Mouse (Mus musculus) kidney, embryonic 16.5 days (tissue): ENCODE measurements around the gene Anp32a. TPM values are rescaled to one million over a fixed set of nuclear protein-coding genes. Genes with fewer than 3 reads are reported as not detected.

Experiments used
- ATAC-seq: fragments of 200-750 bp; cut with Nextera tagmentation; 2 replicates; pipeline ENCODE4 v1.8.0; 2017; ENCODE audit warnings: moderate TSS enrichment; ENCODE audit not compliant: low FRiP score, low TSS enrichment
- H3K27ac ChIP-seq: fragments of 300-500 bp; sonication (generic); 2 replicates; pipeline ENCODE4 v1.5.1; 2014; ENCODE audit warnings: low read length
- H3K27me3 ChIP-seq: fragments of 300-500 bp; sonication (generic); 2 replicates; pipeline ENCODE4 v1.6.1; 2014; ENCODE audit warnings: low read length, control low read depth, mixed read lengths; ENCODE audit not compliant: insufficient read depth
- H3K36me3 ChIP-seq: fragments of 300-500 bp; sonication (generic); 2 replicates; pipeline ENCODE4 v1.6.1; 2014; ENCODE audit warnings: low read length, control low read depth, mixed read lengths; ENCODE audit not compliant: insufficient read depth
- H3K4me1 ChIP-seq: fragments of 300-500 bp; sonication (generic); 2 replicates; pipeline ENCODE4 v1.6.1; 2014; ENCODE audit warnings: low read length, control low read depth, mixed read lengths; ENCODE audit not compliant: insufficient read depth
- H3K4me2 ChIP-seq: fragments of 300-500 bp; sonication (generic); replicated peaks from 2 replicates; pipeline ENCODE4 v1.6.1; 2014; ENCODE audit warnings: low read depth, low read length
- H3K4me3 ChIP-seq: fragments of 300-500 bp; sonication (generic); 2 replicates; pipeline ENCODE4 v1.5.1; 2014; ENCODE audit warnings: mild to moderate bottlenecking, low read length
- H3K9ac ChIP-seq: fragments of 300-500 bp; sonication (generic); replicated peaks from 2 replicates; pipeline ENCODE4 v1.6.1; 2014; ENCODE audit warnings: low read length
- H3K9me3 ChIP-seq: fragments of 300-500 bp; sonication (generic); 2 replicates; pipeline ENCODE4 v1.6.1; 2016; ENCODE audit warnings: low read length, control low read depth
- WGBS: fragments of 180-500 bp; shearing (Covaris S2); extraction: QIAGEN DNeasy Blood & Tissue Kit; methylation state at CpG from one replicate; pipeline ENCODE4 v1.1.7; 2014; 5-methylcytosine and 5-hydroxymethylcytosine counted together
- polyA plus RNA-seq: library from polyadenylated mRNA; unstranded; fragments of >200 nt; fragmentation: Nextera tagmentation; extraction: Ambion mirVana; gene quantifications from 2 replicates; pipeline ENCODE4 v1.2.1, GENCODE M21; 2015

Gene Anp32a
- polyA plus RNA-seq, result 196 and 238 TPM in 2 replicates

DNA sequence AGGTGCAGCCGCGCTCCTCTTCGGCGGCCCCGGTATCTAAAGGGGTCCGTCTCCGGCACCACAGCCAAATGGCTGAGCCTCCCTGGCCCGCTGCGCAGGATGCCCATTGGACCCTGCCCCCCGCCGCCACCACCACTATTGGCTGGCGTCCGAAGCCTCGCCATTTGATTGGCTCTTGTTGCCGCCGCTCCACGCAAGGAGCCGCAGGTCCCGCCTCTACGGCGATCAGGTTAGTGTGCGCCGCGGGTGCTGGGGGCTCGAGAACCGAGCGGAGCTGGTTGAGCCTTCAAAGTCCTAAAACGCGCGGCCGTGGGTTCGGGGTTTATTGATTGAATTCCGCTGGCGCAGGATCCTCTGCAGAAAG lies at the start of gene Anp32a:
Gene Anp32a, plus strand, starts transcription at position 171 of the 364 bp plus-strand sequence.
- Histone ChIP-seq H3K27ac (peak within 1 kb of the TSS; percentile 100), H3K4me1 (peaks cover 17% of the 10 kb centered on the region)
- under 1% methylated on average over 31 of the region's 34 CpGs for WGBS

DNA sequence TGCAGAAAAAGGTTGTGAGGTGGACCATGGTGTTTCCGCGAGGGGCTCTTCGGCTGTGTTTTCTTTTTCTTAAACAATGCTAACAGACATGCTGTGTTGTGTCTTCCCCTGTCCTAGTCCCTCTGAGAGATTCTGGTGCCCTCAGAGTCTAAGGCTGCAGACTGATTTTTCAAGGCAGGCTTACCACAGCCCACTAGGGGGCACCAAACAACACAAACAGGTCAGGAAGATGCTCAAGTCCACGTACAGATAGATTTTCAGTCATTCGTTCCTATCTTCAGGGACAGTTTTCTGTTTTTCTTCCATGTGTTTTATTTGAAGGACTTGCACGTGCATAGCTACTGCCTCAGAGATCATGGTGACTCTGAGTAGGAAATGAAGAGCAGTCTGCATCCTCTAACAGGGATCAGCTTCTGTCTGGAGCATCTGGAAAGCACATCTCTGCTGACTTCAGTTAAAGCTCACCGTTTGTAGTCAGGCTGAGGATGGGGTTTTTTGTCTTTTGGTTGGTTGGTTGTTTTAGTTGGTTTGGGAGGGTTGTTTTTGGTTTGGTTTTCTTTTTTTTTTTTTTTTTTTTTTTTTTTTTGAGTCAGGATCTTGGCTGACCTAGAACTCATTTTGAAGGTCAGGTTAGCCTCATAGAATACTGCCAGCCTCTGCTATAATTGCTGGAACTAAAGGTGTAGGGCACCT lies 45.9 kb upstream of the Anp32a start:
- H3K9me3 ChIP-seq, result no peaks in the 10 kb centered on the region
- no peak overlapping the region for H3K9ac ChIP-seq
- no peak overlapping the region for H3K27ac ChIP-seq
- 37% methylated on average over 7 of the region's 7 CpGs for whole genome bisulfite sequencing
- H3K27me3 ChIP-seq, result no peaks in the 10 kb centered on the region
- H3K36me3 ChIP-seq, result no peaks in the 10 kb centered on the region
- no peak overlapping the region for H3K4me3 ChIP-seq
- no peaks in the 10 kb centered on the region for H3K4me1 ChIP-seq
- no peak for ATAC-seq
- no peak overlapping the region for H3K4me2 ChIP-seq

More for the DNA sequence above, at the start of gene Anp32a:
- peak within 1 kb of the TSS; percentile 68 for H3K4me3 ChIP-seq
- H3K9me3 ChIP-seq, result no peaks in the 10 kb centered on the region
- peak within 1 kb of the TSS; percentile 99 for H3K9ac ChIP-seq
- peak; percentile 87 for ATAC-seq
- H3K27me3 ChIP-seq, result no peaks in the 10 kb centered on the region
- peak within 1 kb of the TSS; percentile 90 for H3K4me2 ChIP-seq
- H3K36me3 ChIP-seq, result no peaks in the 10 kb centered on the region

DNA sequence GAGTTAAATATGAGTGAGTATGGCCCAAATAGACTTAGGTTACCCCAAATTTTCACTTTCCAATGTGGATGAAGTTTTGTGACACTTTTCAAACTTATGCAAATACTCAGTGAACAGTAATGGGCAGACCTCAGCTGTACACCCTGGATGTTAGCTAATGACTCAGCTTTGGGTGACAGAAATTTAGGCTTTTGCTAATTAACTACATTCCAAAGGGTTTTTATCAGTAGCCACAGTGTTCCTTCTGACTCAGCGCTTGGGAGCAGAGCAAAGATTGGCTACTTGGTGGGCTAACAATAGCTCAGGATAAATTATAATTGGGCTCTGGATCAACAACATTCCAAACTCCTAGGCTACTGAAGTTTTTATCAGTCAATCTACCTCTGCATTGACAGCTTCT lies 44.2 kb upstream of the Anp32a start:
- 90% methylated on average over 1 of the region's 1 CpGs for WGBS
- H3K4me1 ChIP-seq, result no peaks in the 10 kb centered on the region
- H3K36me3 ChIP-seq, result no peaks in the 10 kb centered on the region
- H3K4me3 ChIP-seq, result no peak overlapping the region
- H3K27ac ChIP-seq, result no peak overlapping the region
- H3K27me3 ChIP-seq, result no peaks in the 10 kb centered on the region
- no peak overlapping the region for H3K9ac ChIP-seq
- ATAC-seq, result no peak
- no peaks in the 10 kb centered on the region for H3K9me3 ChIP-seq
- H3K4me2 ChIP-seq, result no peak overlapping the region

DNA sequence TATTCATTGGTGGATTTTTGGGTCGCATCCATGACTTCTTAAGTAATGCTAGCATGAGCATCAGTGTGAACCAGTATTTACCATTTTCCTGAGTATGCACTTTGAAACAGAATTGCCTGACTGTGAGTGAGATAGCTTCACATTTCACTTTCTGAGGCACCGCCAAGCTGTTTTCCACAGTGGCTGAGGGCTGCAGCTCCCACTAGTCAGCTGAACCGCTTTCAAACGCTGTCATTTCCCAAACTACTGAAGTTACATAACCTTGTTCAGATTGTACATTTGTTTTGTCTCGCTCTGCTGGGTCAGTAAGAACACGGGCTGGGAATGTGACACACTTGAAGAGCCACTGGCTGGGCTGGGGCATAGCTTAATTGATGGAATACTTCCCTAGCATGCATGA lies 25.5 kb upstream of the Anp32a start:
- Histone ChIP-seq H3K27ac (no peak overlapping the region), H3K9ac (no peak overlapping the region)
- ATAC-seq, result no peak

DNA sequence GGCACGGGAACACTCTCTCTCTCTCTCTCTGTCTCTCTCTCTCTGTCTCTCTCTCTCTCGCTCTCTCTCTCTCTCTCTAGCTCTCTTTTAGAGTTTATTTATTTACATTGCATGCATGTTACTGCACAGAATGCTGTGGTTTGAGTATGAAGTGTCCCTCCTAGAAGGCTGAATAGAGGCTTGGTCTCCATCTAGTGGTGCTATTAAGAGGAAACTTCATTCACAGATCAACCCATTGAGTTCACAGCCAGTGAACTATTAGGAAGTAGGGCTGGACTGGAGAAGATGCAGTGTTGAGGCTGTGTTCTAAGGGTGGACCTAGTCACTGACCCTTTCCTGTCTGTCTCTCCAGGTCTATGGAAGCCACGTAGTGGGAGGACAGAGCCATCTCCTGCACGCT lies 22.4 kb upstream of the Anp32a start:
- H3K9ac ChIP-seq, result no peak overlapping the region
- no peak overlapping the region for H3K27ac ChIP-seq
- H3K4me1 ChIP-seq, result no peaks in the 10 kb centered on the region
- 76% methylated on average over 4 of the region's 4 CpGs for WGBS
- H3K27me3 ChIP-seq, result no peaks in the 10 kb centered on the region
- peaks cover 9% of the 10 kb centered on the region; the same call in 1 of the 2 replicates for H3K9me3 ChIP-seq
- H3K36me3 ChIP-seq, result no peaks in the 10 kb centered on the region
- ATAC-seq, result no peak
- H3K4me3 ChIP-seq, result no peak overlapping the region
- H3K4me2 ChIP-seq, result no peak overlapping the region

More for the DNA sequence above, 25.5 kb upstream of the Anp32a start:
- Histone ChIP-seq H3K9me3 (peaks cover 4% of the 10 kb centered on the region; the same call in 1 of the 2 replicates), H3K4me3 (no peak overlapping the region), H3K36me3 (no peaks in the 10 kb centered on the region), H3K4me1 (no peaks in the 10 kb centered on the region), H3K27me3 (no peaks in the 10 kb centered on the region), H3K4me2 (no peak overlapping the region)
- 78% methylated on average over 6 of the region's 6 CpGs for WGBS

DNA sequence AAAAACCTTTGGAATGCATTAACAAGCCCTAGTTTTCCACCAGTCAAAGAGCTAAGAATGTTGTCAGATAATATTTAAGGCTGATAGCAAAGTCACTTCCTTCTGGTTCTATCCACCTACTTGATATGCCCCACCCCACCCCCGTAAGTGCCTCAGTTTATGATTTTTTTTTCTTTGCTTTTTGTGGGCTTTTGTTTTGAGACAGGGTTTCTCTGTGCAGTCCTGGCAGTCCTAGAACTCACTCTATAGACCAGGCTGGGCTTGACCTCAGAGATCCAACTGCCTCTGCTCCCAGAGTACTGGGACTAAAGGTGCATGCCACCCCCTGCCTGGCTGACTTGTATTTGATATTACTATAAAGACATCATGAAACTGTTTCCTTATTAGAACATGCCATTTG lies 17.3 kb upstream of the Anp32a start:
- Histone ChIP-seq H3K9me3 (peaks cover 5% of the 10 kb centered on the region; the same call in 1 of the 2 replicates), H3K36me3 (no peaks in the 10 kb centered on the region), H3K4me3 (no peak overlapping the region), H3K9ac (no peak overlapping the region), H3K27ac (no peak overlapping the region), H3K4me1 (no peaks in the 10 kb centered on the region), H3K4me2 (no peak overlapping the region), H3K27me3 (no peaks in the 10 kb centered on the region)
- ATAC-seq, result no peak
- WGBS, result 77% methylated on average over 1 of the region's 1 CpGs

DNA sequence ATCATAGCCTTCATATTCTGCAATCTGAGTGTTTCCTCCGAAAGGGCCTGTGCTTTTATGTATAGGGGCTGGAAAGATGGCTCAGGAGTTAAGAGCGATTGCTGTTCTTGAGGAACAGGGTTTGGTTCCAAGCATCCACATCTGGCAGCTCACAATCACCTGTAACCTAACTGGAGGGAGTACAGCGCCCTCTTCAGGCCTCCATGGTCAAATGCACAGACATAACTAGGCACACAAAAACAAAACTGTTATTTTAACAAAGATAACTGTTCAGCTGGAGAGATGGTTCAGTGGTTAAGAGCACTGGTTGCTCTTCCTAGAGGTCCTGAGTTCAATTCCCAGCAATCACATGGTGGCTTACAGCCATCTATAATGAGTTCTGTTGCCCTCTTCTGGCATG lies 15.1 kb upstream of the Anp32a start:
- no peaks in the 10 kb centered on the region for H3K4me1 ChIP-seq
- H3K4me3 ChIP-seq, result no peak overlapping the region
- no peaks in the 10 kb centered on the region for H3K27me3 ChIP-seq
- no peak for ATAC-seq
- no peaks in the 10 kb centered on the region for H3K36me3 ChIP-seq
- H3K9me3 ChIP-seq, result peaks cover 4% of the 10 kb centered on the region; the same call in 1 of the 2 replicates
- H3K27ac ChIP-seq, result no peak overlapping the region
- H3K4me2 ChIP-seq, result no peak overlapping the region
- H3K9ac ChIP-seq, result no peak overlapping the region
- WGBS, result 67% methylated on average over 3 of the region's 3 CpGs

DNA sequence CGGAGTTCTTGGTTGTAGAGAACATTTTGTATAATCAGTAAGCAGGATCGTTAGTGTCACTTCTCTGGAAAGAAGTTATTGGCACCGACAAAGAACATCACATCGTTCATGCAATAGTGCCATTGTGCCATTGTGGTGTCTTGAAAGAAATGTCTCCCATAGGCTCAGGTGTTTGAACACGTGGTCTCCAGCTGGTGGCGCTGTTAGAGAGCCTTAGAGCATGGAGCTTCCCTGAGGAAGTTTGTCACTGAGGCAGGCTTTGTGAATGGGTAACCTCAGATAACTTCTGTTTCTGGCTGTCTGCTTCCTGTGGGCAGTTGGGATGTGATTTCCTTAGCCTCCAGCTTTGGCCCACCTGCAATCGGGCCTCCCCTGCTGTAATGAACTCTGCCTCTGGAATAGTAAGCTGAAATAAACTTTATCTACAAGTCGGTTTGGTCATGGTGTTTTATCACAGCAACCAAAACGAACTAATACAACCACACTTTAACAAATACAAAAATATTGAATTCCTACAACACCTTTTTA lies 6.7 kb upstream of the Anp32a start:
- no peak overlapping the region for H3K4me3 ChIP-seq
- H3K27ac ChIP-seq, result no peak overlapping the region
- no peaks in the 10 kb centered on the region for H3K4me1 ChIP-seq
- 91% methylated on average over 9 of the region's 9 CpGs for WGBS
- H3K27me3 ChIP-seq, result no peaks in the 10 kb centered on the region
- H3K4me2 ChIP-seq, result no peak overlapping the region
- no peaks in the 10 kb centered on the region for H3K36me3 ChIP-seq
- ATAC-seq, result no peak
- no peak overlapping the region for H3K9ac ChIP-seq
- 0 out of 2 replicates have a peak, but pooled peaks cover 5% of the 10 kb centered on the region for H3K9me3 ChIP-seq

DNA sequence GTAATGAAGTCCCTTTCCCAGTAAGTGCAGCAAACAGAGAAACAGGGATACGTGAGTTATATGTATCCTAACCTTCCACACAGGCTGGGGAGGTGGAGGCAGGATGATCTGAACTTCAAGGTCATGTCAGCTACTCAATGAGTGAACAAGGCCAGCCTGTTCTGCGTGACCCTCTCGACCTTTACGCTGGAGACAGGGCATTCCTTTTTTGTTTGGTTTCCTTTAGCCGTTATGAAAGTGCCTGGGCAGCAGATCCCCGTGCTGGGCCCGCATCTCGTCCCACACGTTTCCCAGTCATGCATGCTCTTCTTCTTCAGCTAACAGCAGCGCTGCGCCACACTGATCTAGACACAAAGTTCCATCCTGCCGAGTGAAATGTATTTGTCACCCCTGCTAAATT lies 5.7 kb upstream of the Anp32a start:
- Histone ChIP-seq H3K36me3 (no peaks in the 10 kb centered on the region), H3K9me3 (0 out of 2 replicates have a peak, but pooled peaks cover 5% of the 10 kb centered on the region), H3K4me2 (no peak overlapping the region), H3K27me3 (no peaks in the 10 kb centered on the region), H3K4me1 (peaks cover 3% of the 10 kb centered on the region; the same call in 1 of the 2 replicates), H3K4me3 (no peak overlapping the region), H3K9ac (no peak overlapping the region), H3K27ac (no peak overlapping the region)
- no peak for ATAC-seq
- WGBS, result 48% methylated on average over 12 of the region's 12 CpGs

DNA sequence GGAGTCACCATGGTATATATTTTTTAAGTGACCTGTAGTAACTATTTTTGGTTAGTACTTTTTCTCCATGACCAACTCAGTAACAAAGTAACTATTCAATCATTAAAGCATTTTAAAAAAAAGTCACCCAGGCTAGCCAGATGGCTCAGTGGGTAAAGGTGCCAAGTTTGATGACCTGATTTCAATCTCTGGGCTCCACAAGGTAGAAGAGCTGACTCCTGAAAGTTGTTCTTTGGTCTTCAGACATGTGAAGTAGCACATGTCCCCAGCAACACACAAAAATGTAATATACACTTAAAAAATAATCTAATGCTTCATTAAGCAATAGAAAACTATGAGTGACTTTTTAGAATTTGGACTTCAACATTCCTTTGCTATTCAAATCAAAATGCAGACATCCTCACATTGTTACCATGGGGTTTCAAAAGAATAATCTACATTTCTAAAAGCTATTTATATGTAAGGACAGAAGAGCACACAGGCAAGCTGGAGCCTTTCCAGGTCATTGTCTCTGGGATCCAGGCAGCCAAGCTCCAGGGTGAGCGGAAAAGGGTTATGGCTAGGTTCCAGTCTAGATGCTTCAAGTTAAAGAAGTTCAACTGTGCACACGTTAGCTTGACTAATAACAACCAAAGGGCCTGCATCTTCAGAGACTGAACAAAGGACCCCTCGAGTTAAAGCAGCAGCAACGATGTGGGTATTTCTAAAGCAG lies 3.0 kb upstream of the Anp32a start:
- Histone ChIP-seq H3K36me3 (no peaks in the 10 kb centered on the region), H3K4me3 (no peak overlapping the region), H3K4me1 (peaks cover 3% of the 10 kb centered on the region; the same call in 1 of the 2 replicates), H3K27me3 (no peaks in the 10 kb centered on the region), H3K27ac (peak overlapping the region; percentile 61), H3K9ac (no peak overlapping the region), H3K9me3 (0 out of 2 replicates have a peak, but pooled peaks cover 5% of the 10 kb centered on the region), H3K4me2 (no peak overlapping the region)
- no peak for ATAC-seq
- 65% methylated on average over 4 of the region's 4 CpGs for WGBS
